Mouse (Mus musculus) CD4-positive naive resting alpha-beta T cell, adult 57 days (primary cell): Measurements from ENCODE around the gene Trim17. TPM values are rescaled to one million over a fixed set of nuclear protein-coding genes. Genes with fewer than 3 reads are reported as not detected.

ENCODE experiments used
- total RNA-seq: library from RNA; stranded (reverse); gene quantifications from one replicate; pipeline ENCODE4 v1.2.4, GENCODE M21; 2023

Gene Trim17
- total RNA-seq = 0.33 TPM

DNA sequence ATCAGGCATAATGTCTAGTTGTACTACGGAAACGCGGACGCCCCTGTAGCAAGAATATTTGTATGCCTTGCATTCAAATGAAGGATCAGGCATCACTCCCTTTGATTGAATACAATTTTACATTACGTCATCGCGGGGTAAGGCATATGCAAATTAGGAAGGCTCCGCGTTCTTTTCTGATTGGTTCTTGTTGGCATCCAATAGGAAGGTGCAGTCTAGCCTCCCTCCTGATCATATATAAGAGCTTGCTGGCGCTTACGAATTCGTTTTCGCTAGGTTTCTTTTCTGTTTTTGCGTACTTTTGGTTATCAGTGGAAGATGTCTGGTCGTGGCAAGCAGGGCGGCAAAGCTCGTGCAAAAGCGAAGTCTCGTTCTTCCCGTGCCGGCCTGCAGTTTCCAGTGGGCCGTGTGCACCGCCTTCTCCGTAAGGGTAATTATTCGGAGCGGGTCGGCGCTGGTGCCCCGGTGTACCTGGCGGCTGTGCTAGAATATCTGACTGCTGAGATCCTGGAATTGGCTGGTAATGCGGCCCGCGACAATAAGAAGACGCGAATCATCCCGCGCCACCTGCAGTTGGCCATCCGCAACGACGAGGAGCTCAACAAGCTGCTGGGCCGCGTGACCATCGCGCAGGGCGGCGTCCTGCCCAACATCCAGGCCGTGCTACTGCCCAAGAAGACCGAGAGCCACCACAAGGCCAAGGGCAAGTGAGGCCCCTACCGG is at the start of gene Trim17, which contains the start of gene Hist3h2a:
TSS of gene Trim17 (plus strand) at position 266 of the 723 bp plus-strand sequence.
TSS of gene Hist3h2a (plus strand) at position 266 of the 723 bp plus-strand sequence.

DNA sequence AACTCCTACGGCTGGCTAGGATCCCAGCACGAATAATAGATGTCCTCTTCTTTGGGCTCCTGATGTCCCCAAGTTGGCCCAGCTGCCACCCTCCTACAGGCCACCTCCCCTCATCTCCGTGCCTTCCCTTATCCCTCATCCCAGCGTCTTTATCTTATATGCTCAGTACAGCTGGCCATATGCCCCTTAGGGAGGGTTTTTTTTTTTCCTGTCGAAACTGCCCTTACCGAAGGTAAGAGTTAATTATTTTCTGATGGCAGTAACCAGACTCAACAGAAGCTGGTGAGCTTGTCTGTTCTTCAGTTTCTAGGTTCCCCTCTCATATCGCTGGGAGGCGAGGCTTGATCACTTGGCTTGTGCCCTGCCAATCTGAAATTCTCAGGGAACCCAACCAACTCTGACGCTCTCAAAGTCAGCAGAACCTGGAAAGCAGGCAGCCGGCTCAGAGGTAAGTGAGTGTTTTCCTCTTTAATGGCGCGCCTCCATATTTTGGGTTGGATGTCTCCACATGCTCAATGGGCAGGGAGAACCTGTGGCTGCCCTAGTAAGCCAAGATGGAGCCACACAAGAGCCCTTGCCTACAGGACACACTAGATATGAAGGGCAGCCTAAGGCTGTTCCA is 36.6 kb upstream of the Trim17 start, which contains the start of gene Btnl10:
TSS of gene Btnl10 (plus strand) at position 164 of the 622 bp plus-strand sequence.

DNA sequence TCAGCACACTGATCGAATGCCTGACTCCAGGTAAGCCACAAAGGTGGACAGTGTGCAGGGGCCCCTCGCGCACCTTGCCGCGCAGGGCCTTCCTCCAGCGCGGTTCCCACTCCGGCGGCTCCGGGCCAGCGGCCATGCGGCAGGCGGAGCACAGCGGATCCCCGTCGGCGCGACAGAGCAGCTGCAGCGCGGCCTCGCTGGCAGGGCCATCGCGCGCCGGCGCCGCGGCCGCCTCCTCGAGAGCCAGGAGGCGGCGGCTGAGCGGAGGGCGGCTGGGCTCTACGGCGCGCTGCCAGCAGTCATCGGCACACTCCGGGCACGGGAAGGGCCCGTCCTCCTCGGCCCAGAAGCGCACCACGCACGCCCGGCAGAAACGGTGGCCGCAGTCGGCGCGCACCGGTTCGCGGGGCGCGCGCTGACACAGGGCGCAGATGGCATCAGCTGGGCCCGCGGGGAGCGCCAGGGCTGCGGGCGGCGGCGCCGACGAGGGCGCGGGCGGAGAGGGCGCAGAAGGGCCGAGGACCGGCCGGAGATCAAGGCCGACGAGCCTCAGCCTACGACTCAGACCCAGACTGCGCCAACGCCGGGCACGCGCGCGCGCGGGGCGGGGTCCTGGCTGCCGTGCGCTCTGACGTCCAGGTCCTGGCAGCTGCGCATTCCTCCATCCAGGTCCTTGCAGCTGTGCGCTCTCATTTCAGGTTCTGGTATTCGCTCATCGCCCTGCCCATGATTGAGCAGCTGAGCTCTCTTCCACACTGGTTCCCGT is 16.0 kb upstream of the Trim17 start, which contains the start of gene Rnf187:
TSS of gene Rnf187 (minus strand) at position 595 of the 766 bp plus-strand sequence.

DNA sequence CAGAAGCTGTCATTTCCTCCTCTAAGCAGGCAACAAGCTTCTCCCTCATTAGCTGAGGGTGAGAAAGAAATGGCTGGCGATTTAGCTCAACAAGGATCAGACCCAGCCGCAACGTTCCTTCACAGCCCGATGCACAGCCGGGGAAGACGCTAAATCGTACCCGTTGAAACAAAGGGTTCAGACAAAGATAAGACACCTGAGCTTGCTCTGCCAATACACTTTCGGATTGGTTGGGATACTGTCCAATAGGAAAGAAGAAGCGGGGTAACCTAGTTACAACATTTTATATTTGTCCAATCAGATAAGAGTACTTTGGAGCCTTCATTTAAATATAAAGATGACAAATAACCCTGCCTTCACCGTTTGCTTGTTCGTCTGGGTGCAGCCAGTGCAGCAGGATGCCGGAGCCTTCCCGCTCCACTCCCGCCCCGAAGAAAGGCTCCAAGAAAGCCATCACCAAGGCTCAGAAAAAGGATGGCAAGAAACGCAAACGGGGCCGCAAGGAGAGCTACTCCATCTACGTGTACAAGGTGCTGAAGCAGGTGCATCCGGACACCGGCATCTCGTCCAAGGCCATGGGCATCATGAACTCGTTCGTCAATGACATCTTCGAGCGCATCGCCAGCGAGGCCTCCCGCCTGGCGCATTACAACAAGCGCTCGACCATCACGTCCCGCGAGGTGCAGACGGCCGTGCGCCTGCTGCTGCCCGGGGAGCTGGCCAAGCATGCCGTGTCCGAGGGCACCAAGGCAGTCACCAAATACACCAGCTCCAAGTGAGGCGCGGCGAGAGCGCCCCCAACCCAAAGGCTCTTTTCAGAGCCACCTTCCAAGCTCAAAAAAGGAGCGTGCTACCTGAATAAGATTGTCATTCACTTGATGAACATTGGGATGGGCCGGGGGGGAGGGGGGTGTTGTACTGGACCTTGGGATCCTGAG is 5.7 kb upstream of the Trim17 start, which contains the start of gene Hist3h2ba:
TSS of gene Hist3h2ba (plus strand) at position 379 of the 938 bp plus-strand sequence.

GRCm38 (mm10) chr11:58978027-58978705 is 23.7 kb downstream of the Trim17 start, which contains the start of gene Trim11:
TSS of gene Trim11 (plus strand) at chr11:58978093.

Other genes starting within 250 kb of the Trim17 start
- 0.47 TPM for gene Olfr318, start 230.7 kb upstream of the Trim17 start, total RNA-seq
- not detected for gene Olfr317, start 215.5 kb upstream of the Trim17 start, total RNA-seq
- not detected for gene Olfr316, start 202.0 kb upstream of the Trim17 start, total RNA-seq
- gene Olfr315, start 181.5 kb upstream of the Trim17 start, total RNA-seq = not detected
- not detected for gene Olfr314, start 171.7 kb upstream of the Trim17 start, total RNA-seq
- gene Fam183b, start 152.7 kb upstream of the Trim17 start, total RNA-seq = not detected
- not detected for gene Olfr313, start 139.7 kb upstream of the Trim17 start, total RNA-seq
- not detected for gene Olfr312, start 125.4 kb upstream of the Trim17 start, total RNA-seq
- gene Olfr311, start 115.4 kb upstream of the Trim17 start, total RNA-seq = not detected
- 9.9 TPM for gene Gm12258, start 107.5 kb upstream of the Trim17 start, total RNA-seq
- 15.7 TPM for gene 2810021J22Rik, start 87.5 kb upstream of the Trim17 start, total RNA-seq
- 9.7 TPM for gene Zfp39, start 50.5 kb upstream of the Trim17 start, total RNA-seq
- gene Btnl10, start 36.8 kb upstream of the Trim17 start, total RNA-seq = not detected
- gene Rnf187, start 15.8 kb upstream of the Trim17 start, total RNA-seq = 114 TPM
- gene Hist3h2ba, start 5.8 kb upstream of the Trim17 start, total RNA-seq = 18.7 TPM
- 45.9 TPM for gene Hist3h2a, start within 50 bp of the Trim17 start, total RNA-seq
- gene Trim11, start 23.4 kb downstream of the Trim17 start, total RNA-seq = 68.5 TPM
- 0.24 TPM for gene Obscn, start 181.7 kb downstream of the Trim17 start, total RNA-seq
- gene Iba57, start 209.1 kb downstream of the Trim17 start, total RNA-seq = 40.9 TPM
- gene Gjc2, start 228.5 kb downstream of the Trim17 start, total RNA-seq = 0.44 TPM
- gene Guk1, start 237.5 kb downstream of the Trim17 start, total RNA-seq = 36.6 TPM
- gene Mrpl55, start 247.8 kb downstream of the Trim17 start, total RNA-seq = 14.4 TPM